Mouse (Mus musculus) CD8-positive naive resting alpha-beta T cell, adult 2 months (primary cell): ENCODE measurements around the gene Aox3.

Experiments
- DNase-seq, 2 experiments: peaks; one replicate each; pipeline ENCODE4 v3.0.0; 2022; ENCODE audit warnings: low read depth in 2 of 2, low spot score in 2 of 2

Gene Aox3

DNA sequence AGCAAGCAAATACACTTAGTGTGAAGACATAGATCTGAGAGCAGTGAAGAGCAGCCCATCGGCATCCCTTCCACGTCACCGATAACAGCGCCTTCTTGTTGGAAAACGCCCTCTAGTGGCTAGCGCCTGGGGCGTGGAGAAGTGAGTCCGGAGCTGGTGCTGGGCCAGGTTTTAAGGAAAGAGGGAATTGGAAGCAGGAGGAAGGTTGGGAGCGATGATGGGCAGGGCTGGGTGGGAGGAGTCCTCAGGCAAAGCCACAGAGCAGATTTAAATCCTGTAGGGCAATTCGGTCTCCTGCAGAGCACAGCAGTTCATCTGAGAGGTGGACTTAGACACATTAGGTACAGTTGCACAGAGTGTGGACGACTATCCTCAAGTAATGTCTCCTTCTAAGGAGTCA is at the start of gene Aox3:
TSS of gene Aox3 (plus strand) at position 251 of the 400 bp plus-strand sequence.
- no peak for DNase-seq

- no peak for DNase-seq
Observed at GRCm38 (mm10) chr1:58065151-58065550, 47.8 kb upstream of the Aox3 start.

- DNase-seq: no peak
Observed at GRCm38 (mm10) chr1:58065606-58066005, 47.3 kb upstream of the Aox3 start.

- no peak for DNase-seq
Observed at GRCm38 (mm10) chr1:58069181-58069580, 43.7 kb upstream of the Aox3 start.

- no peak for DNase-seq
Observed at GRCm38 (mm10) chr1:58070091-58070490, 42.8 kb upstream of the Aox3 start.

DNA sequence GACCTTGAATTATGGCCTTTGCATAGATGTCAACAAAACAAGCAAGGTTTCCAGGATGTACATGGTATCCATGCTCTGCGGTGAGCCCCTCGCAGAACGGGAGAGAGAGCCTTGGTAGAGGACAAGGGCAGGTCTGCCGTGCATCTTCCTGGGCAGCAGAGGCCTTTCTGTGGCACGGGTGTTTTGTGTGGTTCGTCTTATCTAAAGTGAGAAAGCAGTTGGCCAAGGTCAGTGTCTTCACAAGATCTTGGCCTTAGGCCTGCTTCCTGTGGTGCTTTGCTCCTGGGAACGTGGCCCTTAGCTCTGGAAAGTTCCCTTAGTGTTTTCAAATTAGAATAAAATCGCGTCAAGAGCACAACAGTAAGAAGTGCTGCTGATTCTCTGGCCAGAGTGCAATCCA is 41.9 kb upstream of the Aox3 start:
- DNase-seq: no peak

GRCm38 (mm10) chr1:58071509-58071908 is 41.4 kb upstream of the Aox3 start:
- no peak for DNase-seq

GRCm38 (mm10) chr1:58072416-58072815 is 40.5 kb upstream of the Aox3 start:
- DNase-seq: no peak

DNA sequence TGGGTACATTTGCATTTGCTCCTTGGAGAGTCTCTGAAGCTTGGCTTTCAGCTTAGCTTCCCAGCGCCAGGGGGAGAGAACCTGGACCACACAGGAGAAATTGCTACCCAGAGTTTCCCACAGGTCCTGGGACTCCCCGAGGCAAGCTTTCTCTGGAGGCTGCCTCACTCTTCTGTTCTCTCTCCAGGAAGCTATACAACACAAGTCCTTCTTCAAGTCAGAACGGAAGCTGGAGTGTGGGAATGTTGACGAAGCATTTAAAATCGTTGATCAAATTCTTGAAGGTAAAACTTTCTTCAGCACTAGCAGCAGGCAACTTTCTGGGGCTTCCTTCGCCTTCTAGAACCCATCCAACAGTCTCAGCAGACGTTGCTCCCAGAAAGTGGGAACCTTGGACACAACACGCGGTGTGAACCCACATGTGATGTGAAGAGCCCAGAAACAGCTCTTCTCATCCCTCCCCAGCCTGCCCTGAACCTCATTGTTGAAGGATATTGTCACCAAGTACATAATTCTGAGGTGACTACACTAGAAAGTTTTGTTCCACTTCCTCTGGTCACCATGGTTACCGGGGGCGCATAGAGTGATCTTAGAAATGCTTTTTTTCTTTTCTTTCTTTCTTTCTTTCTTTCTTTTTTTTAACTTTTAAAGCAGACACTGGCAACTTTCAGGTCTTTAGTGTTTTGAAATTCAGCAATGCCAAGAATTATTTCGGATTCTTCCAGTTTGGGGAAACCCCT is 39.8 kb upstream of the Aox3 start:
- DNase-seq: no peak

GRCm38 (mm10) chr1:58074266-58074665 is 38.7 kb upstream of the Aox3 start:
- no peak for DNase-seq

GRCm38 (mm10) chr1:58077882-58078281 is 35.0 kb upstream of the Aox3 start:
- no peak for DNase-seq

GRCm38 (mm10) chr1:58078390-58078789 is 34.5 kb upstream of the Aox3 start:
- no peak for DNase-seq

DNA sequence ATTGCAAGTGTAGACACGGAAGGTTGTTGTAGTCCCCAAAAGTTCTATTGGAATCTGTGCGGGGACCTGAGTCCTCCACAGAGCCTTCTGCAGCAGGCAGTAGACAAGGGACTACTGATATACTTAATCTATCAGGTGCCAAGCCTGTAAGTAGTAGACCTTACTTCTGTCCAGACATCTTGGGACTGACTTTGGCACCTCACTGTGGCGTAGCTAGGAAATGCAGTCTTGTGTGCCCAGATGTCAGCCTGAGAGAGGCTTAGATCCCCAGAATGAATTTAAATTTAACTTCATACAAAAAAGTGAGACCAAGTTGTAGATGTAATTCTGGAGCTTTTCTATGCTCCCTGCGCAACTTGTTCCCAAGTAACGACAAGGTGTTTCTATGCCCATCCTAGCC is 33.2 kb upstream of the Aox3 start:
- no peak for DNase-seq

GRCm38 (mm10) chr1:58080446-58080845 is 32.5 kb upstream of the Aox3 start:
- DNase-seq: no peak

DNA sequence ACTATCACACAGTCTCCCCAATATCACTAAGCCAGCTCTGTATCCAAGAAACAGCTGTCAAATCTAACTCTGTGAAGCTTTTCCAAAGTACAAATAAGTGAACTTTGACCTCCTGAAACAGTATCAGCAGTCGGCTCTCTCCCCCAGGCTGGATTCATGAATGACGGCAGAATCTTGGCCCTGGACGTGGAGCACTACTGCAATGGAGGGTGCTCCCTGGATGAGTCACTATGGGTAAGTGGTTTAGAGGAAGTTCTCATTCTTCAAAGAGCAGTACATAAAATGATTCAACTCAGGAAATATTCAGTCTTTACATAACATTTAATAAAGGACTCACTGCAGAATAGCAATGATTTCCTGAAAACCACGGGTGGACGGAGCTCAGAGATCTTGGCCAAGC is 31.6 kb upstream of the Aox3 start:
- no peak for DNase-seq

GRCm38 (mm10) chr1:58089316-58089715 is 23.6 kb upstream of the Aox3 start:
- DNase-seq: no peak

- no peak for DNase-seq
Observed at GRCm38 (mm10) chr1:58090191-58090590, 22.7 kb upstream of the Aox3 start.

DNA sequence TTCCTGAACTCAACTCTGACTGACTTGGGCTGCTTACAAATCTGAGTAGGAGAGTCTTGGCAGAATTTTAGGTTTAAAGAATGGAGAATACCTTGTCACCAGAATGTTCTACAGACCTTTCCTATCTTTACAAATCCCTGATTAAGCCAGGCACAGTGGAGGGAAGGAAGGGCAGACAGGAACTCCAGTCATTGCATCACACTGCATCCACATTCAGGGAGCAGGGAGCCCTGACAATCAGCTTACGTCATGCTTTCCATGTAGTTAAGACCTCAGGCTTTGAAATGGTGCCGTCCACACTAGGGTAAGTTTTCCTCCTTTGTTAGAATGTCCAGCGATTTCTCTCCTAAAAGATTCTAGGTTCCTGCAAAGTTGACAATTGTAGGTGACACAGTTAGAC is 21.7 kb upstream of the Aox3 start:
- no peak for DNase-seq

DNA sequence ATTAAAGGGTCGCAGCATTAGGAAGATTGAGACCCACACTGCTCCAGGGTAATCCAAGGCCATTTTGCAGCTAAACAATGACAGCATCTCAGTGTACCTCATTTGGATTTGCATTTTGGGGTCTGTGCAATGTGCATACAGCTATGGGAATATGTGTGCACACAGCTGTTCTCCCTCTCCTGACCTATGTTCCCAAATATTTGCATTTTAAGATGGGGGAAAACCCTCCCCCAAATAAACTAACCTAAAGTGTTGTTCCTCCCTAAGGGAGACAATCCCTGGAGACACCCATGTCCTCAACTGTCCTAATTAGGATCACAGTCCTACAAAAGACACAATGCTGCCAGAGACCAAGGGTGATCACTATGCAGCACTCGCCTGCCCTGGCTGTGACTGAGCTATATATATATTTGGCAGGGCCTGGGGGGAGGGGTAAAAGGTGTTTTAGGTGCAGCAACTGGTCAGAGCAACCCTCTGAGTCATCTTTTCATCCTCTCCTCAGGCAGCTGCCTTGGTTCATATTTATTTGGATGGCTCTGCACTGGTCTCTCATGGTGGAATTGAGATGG is 20.9 kb upstream of the Aox3 start:
- DNase-seq: no peak

DNA sequence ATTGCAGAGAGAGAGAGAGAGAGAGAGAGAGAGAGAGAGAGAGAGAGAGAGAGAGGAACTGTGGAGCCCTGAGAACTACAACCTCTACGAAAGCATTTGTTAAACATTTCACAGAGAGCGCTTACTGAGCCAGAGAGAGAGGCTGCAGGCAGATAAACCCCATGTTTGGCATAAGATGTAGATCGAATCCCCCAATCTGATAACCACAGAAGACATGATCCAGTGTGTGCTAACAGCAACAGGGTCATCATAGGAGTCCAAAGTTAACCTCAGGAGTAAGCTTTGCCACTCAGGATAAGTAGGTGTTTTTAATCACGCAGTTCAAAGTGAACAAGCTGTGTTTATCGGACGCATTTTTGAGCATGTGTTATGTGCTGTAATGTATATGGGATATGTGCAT is 15.6 kb upstream of the Aox3 start:
- no peak for DNase-seq

- DNase-seq: no peak
Observed at GRCm38 (mm10) chr1:58099119-58099518, 13.8 kb upstream of the Aox3 start.

GRCm38 (mm10) chr1:58101531-58102146 is 11.3 kb upstream of the Aox3 start:
- no peak for DNase-seq

DNA sequence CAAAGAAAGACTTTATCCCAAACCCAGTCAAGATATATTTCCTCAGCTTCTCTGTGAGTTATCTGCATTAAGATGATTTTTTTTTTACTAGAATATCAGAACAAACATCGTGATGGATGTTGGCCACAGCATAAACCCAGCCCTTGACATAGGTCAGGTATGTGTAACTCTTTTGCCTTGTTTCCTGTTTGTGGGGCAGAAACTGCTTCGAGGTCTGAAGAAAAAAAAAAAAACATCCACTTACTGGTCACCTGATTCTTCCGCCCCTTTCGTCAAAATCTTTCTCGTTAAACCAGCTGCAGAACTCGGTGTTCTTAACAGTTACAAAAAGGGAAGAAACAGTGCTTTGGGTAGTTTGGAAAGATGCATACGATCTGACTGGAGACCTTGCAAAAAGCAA is 10.4 kb upstream of the Aox3 start:
- no peak for DNase-seq
